ENCODE assay signal across 9 mouse cellular contexts in the genomic region with DNA sequence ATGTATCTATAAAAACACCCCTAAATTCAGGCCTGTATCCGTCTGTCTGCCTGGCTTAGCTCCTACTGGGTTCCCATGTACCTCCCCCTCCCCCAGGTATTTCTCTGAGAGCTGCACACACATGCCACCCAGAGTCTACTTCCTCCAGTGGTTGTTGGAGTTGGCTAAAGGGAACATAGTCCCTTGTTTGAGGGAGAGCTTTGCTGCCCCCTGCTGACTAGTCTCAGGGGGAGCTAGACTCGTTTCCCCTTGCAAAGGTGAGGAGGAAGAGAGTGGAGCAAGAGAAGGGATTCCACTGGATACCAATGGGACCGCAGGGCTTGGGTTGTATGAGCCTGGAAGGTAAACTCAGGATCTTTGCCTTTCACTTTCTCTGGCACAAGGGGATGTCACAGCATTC. TPM values are rescaled to one million over a fixed set of nuclear protein-coding genes. Genes with fewer than 3 reads are reported as not detected.
DNase-seq lines count a peak whose midpoint lies in the region; ATAC-seq lines count a peak whose summit lies in the region.
"Had no signal": no experiment of that assay in that cellular context is flagged by ENCODE, and none has a peak within 500 bp of the region (broad histone marks: within the 10 kb centered on the region; RNA-seq: fewer than 3 reads in every experiment).

No protein-coding gene starts in this region.

- H3K4me1 ChIP-seq in liver, embryonic 11.5 days (replicated peaks; ENCODE audit: control insufficient read depth, insufficient read depth, low read length): no peaks in the 10 kb centered on the region
- H3K4me1 ChIP-seq: embryonic facial prominence, embryonic 12.5 days had no signal

- no peak overlapping the region for H3K27ac ChIP-seq in liver, embryonic 11.5 days (ENCODE audit: low read depth, low read length)
- H3K27ac ChIP-seq: embryonic facial prominence, embryonic 12.5 days had no signal

- no peak overlapping the region for H3K9ac ChIP-seq in liver, embryonic 11.5 days (ENCODE audit: low read depth, low read length)
- H3K9ac ChIP-seq: embryonic facial prominence, embryonic 12.5 days had no signal

- no peak overlapping the region for H3K4me3 ChIP-seq in liver, embryonic 11.5 days (ENCODE audit: low read depth, low read length)
- H3K4me3 ChIP-seq: embryonic facial prominence, embryonic 12.5 days had no signal

- no peaks in the 10 kb centered on the region for H3K36me3 ChIP-seq in liver, embryonic 11.5 days (ENCODE audit: control insufficient read depth, insufficient read depth, low read length)
- H3K36me3 ChIP-seq: embryonic facial prominence, embryonic 12.5 days had no signal

- no peak overlapping the region for H3K4me2 ChIP-seq in liver, embryonic 11.5 days
- H3K4me2 ChIP-seq: embryonic facial prominence, embryonic 12.5 days had no signal

- WGBS in liver, embryonic 11.5 days: 14% methylated on average over 3 of the region's 3 CpGs

- no peaks in the 10 kb centered on the region for H3K9me3 ChIP-seq in liver, embryonic 11.5 days (ENCODE audit: control insufficient read depth, low read length)
- H3K9me3 ChIP-seq: embryonic facial prominence, embryonic 12.5 days had no signal

- H3K27me3 ChIP-seq in liver, embryonic 11.5 days (replicated peaks; ENCODE audit: control insufficient read depth, insufficient read depth, low read length): no peaks in the 10 kb centered on the region
- H3K27me3 ChIP-seq: embryonic facial prominence, embryonic 12.5 days had no signal

- peak; percentile 66 for DNase-seq in 416B (ENCODE audit: low read depth)
- DNase-seq in adipocyte (ENCODE audit: low spot score): peak; percentile 82
- peak; percentile 49 to 75 for DNase-seq in cerebellum, postnatal 4 days (ENCODE audit: low spot score in 2 of 2)
- peak; percentile 12 to 18 for DNase-seq in gastrocnemius, adult 8-10 months (ENCODE audit: low spot score in 2 of 2)
- DNase-seq in kidney, postnatal 10 days: peak; percentile 85
- peak; percentile 55 for DNase-seq in liver, embryonic 11.5 days (ENCODE audit: low spot score)
- peak; percentile 34 for DNase-seq in ovary, postnatal 10 days (ENCODE audit: low spot score)
- DNase-seq in thymus, postnatal 14 days: peak; percentile 45

- no peak for ATAC-seq in liver, embryonic 11.5 days (replicated peaks; ENCODE audit: low FRiP score)

RNA-seq across cellular contexts. Expression of gene Hmx1, which starts 40.1 kb away (rescaled TPM):
- total RNA-seq in gastrocnemius, adult 8-10 months (2022): not detected
- polyA plus RNA-seq in liver, embryonic 11.5 days (2014; fragmentation: Nextera tagmentation; extraction: Ambion mirVana): not detected in 2 replicates

Comparison
In these comparisons a context has a peak if more than half of its experiments do, and no peak if none do; other contexts are left out.
1. DNase-seq: peak in every context shown above with its lines; median percentile 85 in kidney, postnatal 10 days; 82 in adipocyte; 66 in 416B; 62 in cerebellum, postnatal 4 days; 55 in liver, embryonic 11.5 days; 45 in thymus, postnatal 14 days; 34 in ovary, postnatal 10 days; 15 in gastrocnemius, adult 8-10 months.